ENCODE assay signal across 11 mouse cellular contexts in the genomic region with DNA sequence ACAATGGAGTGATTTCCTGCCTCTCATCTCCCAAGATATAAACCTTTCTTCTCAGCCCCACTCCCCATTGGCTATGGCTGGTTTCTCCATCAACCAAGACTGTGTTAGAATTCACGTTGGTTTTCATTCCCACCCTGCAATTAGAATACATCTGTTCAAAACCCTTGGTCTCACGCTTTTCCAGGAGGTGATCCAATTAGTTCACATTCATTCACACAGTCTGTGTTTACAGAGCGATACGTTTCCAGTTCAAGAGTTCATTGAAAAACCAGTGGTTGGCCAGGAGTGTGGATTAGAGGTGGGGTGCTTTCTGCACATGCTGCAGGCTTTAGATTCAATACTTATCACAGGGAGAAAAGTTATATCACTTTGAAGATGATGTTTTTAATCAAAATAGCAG.
"Had no signal": no experiment of that assay in that cellular context is flagged by ENCODE, and none has a peak within 500 bp of the region (broad histone marks: within the 10 kb centered on the region; RNA-seq: fewer than 3 reads in every experiment).

No protein-coding gene starts in this region.

- H3K9me3 ChIP-seq: limb, embryonic 12.5 days; liver, embryonic 13.5 days; lung, embryonic 15.5 days; neural tube, embryonic 13.5 days had no signal

- H3K27ac ChIP-seq: limb, embryonic 12.5 days; liver, embryonic 13.5 days; lung, embryonic 15.5 days; neural tube, embryonic 13.5 days had no signal

- H3K4me3 ChIP-seq: limb, embryonic 12.5 days; liver, embryonic 13.5 days; lung, embryonic 15.5 days; neural tube, embryonic 13.5 days had no signal

- H3K36me3 ChIP-seq: limb, embryonic 12.5 days; liver, embryonic 13.5 days; lung, embryonic 15.5 days; neural tube, embryonic 13.5 days had no signal

- H3K4me1 ChIP-seq: limb, embryonic 12.5 days; liver, embryonic 13.5 days; lung, embryonic 15.5 days; neural tube, embryonic 13.5 days had no signal

- H3K4me2 ChIP-seq: limb, embryonic 12.5 days; liver, embryonic 13.5 days; lung, embryonic 15.5 days; neural tube, embryonic 13.5 days had no signal

- H3K27me3 ChIP-seq: limb, embryonic 12.5 days; liver, embryonic 13.5 days; lung, embryonic 15.5 days; neural tube, embryonic 13.5 days had no signal

- ATAC-seq: liver, postnatal 0 days; midbrain, embryonic 16.5 days had no signal

- DNase-seq: kidney, postnatal 25 days; liver; liver, embryonic 13.5 days; liver, postnatal 0 days; right cerebral cortex, adult 18-20 months; right cerebral cortex, postnatal 25 days; thymus, postnatal 4 days had no signal

- H3K9ac ChIP-seq: limb, embryonic 12.5 days; liver, embryonic 13.5 days; liver, postnatal 0 days; lung, embryonic 15.5 days; neural tube, embryonic 13.5 days had no signal
